Mouse (Mus musculus) liver, adult 2 months (tissue): ENCODE measurements at regions not wholly inside any gene's neighbourhood (a gene's known extent, or its start where the extent isn't known, plus 50 kb on each side); places are given as distances from the start of the nearest gene placed in this dataset.

Experiments used
- CTCF ChIP-seq: fragments of 200-500 bp; IDR thresholded peaks from 2 replicates; pipeline ENCODE4 v1.5.1; 2011; ENCODE audit warnings: low read depth, low read length, control low read depth
- POLR2A ChIP-seq: fragments of 200-500 bp; IDR thresholded peaks from 2 replicates; pipeline ENCODE4 v1.6.1; 2011; ENCODE audit warnings: low read length, control low read depth; ENCODE audit not compliant: insufficient read depth; ENCODE audit errors: extremely low read depth

DNA sequence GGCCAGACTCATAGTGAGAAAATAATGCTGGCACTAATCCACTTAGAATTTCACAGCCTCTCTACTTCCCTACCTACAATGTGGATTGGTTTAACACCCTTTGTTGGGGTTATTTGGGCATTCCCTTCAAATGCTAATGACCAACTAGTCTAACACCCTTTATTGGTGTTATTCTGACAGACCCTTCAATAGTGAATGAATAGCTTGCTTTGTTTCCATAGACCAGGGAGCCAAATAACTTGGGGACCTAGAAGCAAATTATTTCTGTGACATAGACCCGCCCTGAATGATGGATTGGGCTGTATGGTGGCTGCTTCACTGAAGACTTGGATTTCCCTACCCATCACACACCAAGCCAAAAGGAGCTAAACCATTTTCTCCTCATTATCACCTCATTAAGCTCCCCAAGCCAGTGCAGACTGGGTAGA, 449.3 kb upstream of the BC052040 start:
- no peak for TF ChIP-seq POLR2A
- no peak for TF ChIP-seq CTCF
